Mouse (Mus musculus): Measurements from ENCODE around the gene Shisa4. TPM values are rescaled to one million over a fixed set of nuclear protein-coding genes. Genes with fewer than 3 reads are reported as not detected.

Shisa4 gene
- total and polyA plus RNA-seq, 2 experiments from 2014 or later, result 98.2 to 120 TPM

- Histone ChIP-seq H3K36me3 (ENCODE audit: insufficient read depth) (peaks cover 17% of the 10 kb centered on the region), H3K4me1 (ENCODE audit: insufficient read depth) (peaks cover 5% of the 10 kb centered on the region; the same call in 1 of the 2 replicates), H3K9ac (no peak overlapping the region), H3K4me2 (ENCODE audit: low read depth) (no peak overlapping the region), H3K9me3 (ENCODE audit: low read length) (no peaks in the 10 kb centered on the region), H3K27me3 (ENCODE audit: insufficient read depth, low read length) (no peaks in the 10 kb centered on the region), H3K27ac (ENCODE audit: low read depth, low read length) (no peak overlapping the region), H3K4me3 (ENCODE audit: low read depth, low read length) (no peak overlapping the region)
- 52% methylated on average over 9 of the region's 9 CpGs for WGBS
- TF ChIP-seq CTCF (IDR thresholded peaks at IDR 0.05; ENCODE audit: low read depth), result no peak
- no peak for ATAC-seq
- DNase-seq, result no peak
These were observed 3.5 kb upstream of the Shisa4 start for GRCm38 (mm10) chr1:135378576-135378975.

GRCm38 (mm10) chr1:135374175-135374867 lies 716 bp downstream of the Shisa4 start:
- no peak for TF ChIP-seq CTCF (IDR thresholded peaks at IDR 0.05; ENCODE audit: low read depth)
- Histone ChIP-seq H3K4me3 (ENCODE audit: low read depth, low read length) (peak overlapping the region; percentile 71), H3K4me2 (ENCODE audit: low read depth) (peak overlapping the region; percentile 93), H3K9me3 (ENCODE audit: low read length) (no peaks in the 10 kb centered on the region), H3K9ac (peak overlapping the region; percentile 90), H3K27ac (ENCODE audit: low read depth, low read length) (peak overlapping the region; percentile 79), H3K27me3 (ENCODE audit: insufficient read depth, low read length) (no peaks in the 10 kb centered on the region), H3K36me3 (ENCODE audit: insufficient read depth) (no peaks in the 10 kb centered on the region), H3K4me1 (ENCODE audit: insufficient read depth) (peaks cover 5% of the 10 kb centered on the region; the same call in 1 of the 2 replicates)
- ATAC-seq, result no peak
- 1% methylated on average over 19 of the region's 19 CpGs for WGBS
- peak; percentile 33 for DNase-seq

GRCm38 (mm10) chr1:135373171-135373677 lies 1.8 kb downstream of the Shisa4 start:
- DNase-seq (peak; percentile 56), ATAC-seq (no peak)
- Histone ChIP-seq H3K27me3 (ENCODE audit: insufficient read depth, low read length) (no peaks in the 10 kb centered on the region), H3K4me1 (ENCODE audit: insufficient read depth) (peaks cover 5% of the 10 kb centered on the region; the same call in 1 of the 2 replicates), H3K9me3 (ENCODE audit: low read length) (no peaks in the 10 kb centered on the region), H3K9ac (peak overlapping the region; percentile 48), H3K36me3 (ENCODE audit: insufficient read depth) (no peaks in the 10 kb centered on the region), H3K4me2 (ENCODE audit: low read depth) (peak overlapping the region; percentile 43), H3K4me3 (ENCODE audit: low read depth, low read length) (peak overlapping the region; percentile 27), H3K27ac (ENCODE audit: low read depth, low read length) (no peak overlapping the region)
- no peak for TF ChIP-seq CTCF (IDR thresholded peaks at IDR 0.05; ENCODE audit: low read depth)
- WGBS, result 53% methylated on average over 4 of the region's 4 CpGs

GRCm38 (mm10) chr1:135369415-135369814 lies 5.6 kb downstream of the Shisa4 start:
- no peak overlapping the region for H3K9ac ChIP-seq
- no peaks in the 10 kb centered on the region for H3K4me1 ChIP-seq (ENCODE audit: insufficient read depth)
- no peaks in the 10 kb centered on the region for H3K27me3 ChIP-seq (ENCODE audit: insufficient read depth, low read length)
- no peak; the same call in 1 of the 2 replicates for TF ChIP-seq CTCF (IDR thresholded peaks at IDR 0.05; ENCODE audit: low read depth)
- H3K27ac ChIP-seq (ENCODE audit: low read depth, low read length), result no peak overlapping the region
- H3K9me3 ChIP-seq (ENCODE audit: low read length), result no peaks in the 10 kb centered on the region
- H3K36me3 ChIP-seq (ENCODE audit: insufficient read depth), result no peaks in the 10 kb centered on the region
- H3K4me3 ChIP-seq (ENCODE audit: low read depth, low read length), result no peak overlapping the region
- DNase-seq (no peak), ATAC-seq (no peak)
- H3K4me2 ChIP-seq (ENCODE audit: low read depth), result peak overlapping the region; percentile 85; the same call in 1 of the 2 replicates
- 83% methylated on average over 5 of the region's 5 CpGs for WGBS

- 12% methylated on average over 14 of the region's 14 CpGs for WGBS
- Histone ChIP-seq H3K27me3 (ENCODE audit: insufficient read depth, low read length) (no peaks in the 10 kb centered on the region), H3K9ac (peak overlapping the region; percentile 56), H3K4me3 (ENCODE audit: low read depth, low read length) (peak overlapping the region; percentile 47), H3K36me3 (ENCODE audit: insufficient read depth) (no peaks in the 10 kb centered on the region), H3K4me1 (ENCODE audit: insufficient read depth) (no peaks in the 10 kb centered on the region), H3K27ac (ENCODE audit: low read depth, low read length) (no peak overlapping the region), H3K9me3 (ENCODE audit: low read length) (no peaks in the 10 kb centered on the region), H3K4me2 (ENCODE audit: low read depth) (peak overlapping the region; percentile 85)
- peak; percentile 54 for DNase-seq
- ATAC-seq, result peak; percentile 30; the same call in 1 of the 2 replicates
- peak; percentile 36 for TF ChIP-seq CTCF (IDR thresholded peaks at IDR 0.05; ENCODE audit: low read depth)
These were observed 6.1 kb downstream of the Shisa4 start for GRCm38 (mm10) chr1:135368982-135369381.

GRCm38 (mm10) chr1:135368245-135368644 lies 6.8 kb downstream of the Shisa4 start:
- H3K27ac ChIP-seq (ENCODE audit: low read depth, low read length), result no peak overlapping the region
- H3K36me3 ChIP-seq (ENCODE audit: insufficient read depth), result no peaks in the 10 kb centered on the region
- H3K4me3 ChIP-seq (ENCODE audit: low read depth, low read length), result peak overlapping the region; percentile 47
- peak; percentile 93 for DNase-seq
- peak overlapping the region; percentile 56 for H3K9ac ChIP-seq
- no peaks in the 10 kb centered on the region for H3K27me3 ChIP-seq (ENCODE audit: insufficient read depth, low read length)
- 0% methylated on average over 20 of the region's 20 CpGs for WGBS
- no peaks in the 10 kb centered on the region for H3K9me3 ChIP-seq (ENCODE audit: low read length)
- H3K4me2 ChIP-seq (ENCODE audit: low read depth), result peak overlapping the region; percentile 85
- ATAC-seq, result peak; percentile 92
- H3K4me1 ChIP-seq (ENCODE audit: insufficient read depth), result no peaks in the 10 kb centered on the region
- peak; percentile 95 for TF ChIP-seq CTCF (IDR thresholded peaks at IDR 0.05; ENCODE audit: low read depth)

- no peak overlapping the region for H3K4me2 ChIP-seq (ENCODE audit: low read depth)
- ATAC-seq, result no peak
- H3K27me3 ChIP-seq (ENCODE audit: insufficient read depth, low read length), result no peaks in the 10 kb centered on the region
These were observed 7.4 kb downstream of the Shisa4 start for GRCm38 (mm10) chr1:135367595-135367994.

More at GRCm38 (mm10) chr1:135367595-135367994, 7.4 kb downstream of the Shisa4 start:
- no peaks in the 10 kb centered on the region for H3K9me3 ChIP-seq (ENCODE audit: low read length)
- no peaks in the 10 kb centered on the region for H3K36me3 ChIP-seq (ENCODE audit: insufficient read depth)
- H3K27ac ChIP-seq (ENCODE audit: low read depth, low read length), result no peak overlapping the region
- H3K4me3 ChIP-seq (ENCODE audit: low read depth, low read length), result no peak overlapping the region
- H3K4me1 ChIP-seq (ENCODE audit: insufficient read depth), result no peaks in the 10 kb centered on the region
- DNase-seq, result no peak
- 68% methylated on average over 8 of the region's 8 CpGs for WGBS
- H3K9ac ChIP-seq, result no peak overlapping the region
- TF ChIP-seq CTCF (IDR thresholded peaks at IDR 0.05; ENCODE audit: low read depth), result no peak

All from forebrain, postnatal 0 days (tissue).